Mouse (Mus musculus) liver, embryonic 12.5 days (tissue): ENCODE measurements at regions not wholly inside any gene's neighbourhood (a gene's known extent, or its start where the extent isn't known, plus 50 kb on each side); places are given as distances from the start of the nearest gene placed in this dataset.

Experiments used
- ATAC-seq: fragments of 200-750 bp; cut with Nextera tagmentation; 2 replicates; pipeline ENCODE4 v1.8.0; 2017; ENCODE audit warnings: moderate number of reproducible peaks, mild to moderate bottlenecking, moderate library complexity
- H3K27ac ChIP-seq: fragments of 300-500 bp; sonication (generic); 2 replicates; pipeline ENCODE4 v1.5.1; 2016; ENCODE audit warnings: mild to moderate bottlenecking
- H3K27me3 ChIP-seq: fragments of 300-500 bp; sonication (generic); replicated peaks from 2 replicates; pipeline ENCODE4 v1.6.1; 2016; ENCODE audit warnings: mild to moderate bottlenecking, moderate library complexity
- H3K36me3 ChIP-seq: fragments of 300-500 bp; sonication (generic); 2 replicates; pipeline ENCODE4 v1.6.1; 2016; ENCODE audit warnings: mild to moderate bottlenecking, moderate library complexity
- H3K4me1 ChIP-seq: fragments of 300-500 bp; sonication (generic); 2 replicates; pipeline ENCODE4 v1.6.1; 2016
- H3K4me2 ChIP-seq: fragments of 300-500 bp; sonication (generic); 2 replicates; pipeline ENCODE4 v1.6.1; 2016; ENCODE audit warnings: mild to moderate bottlenecking, moderate library complexity
- H3K4me3 ChIP-seq: fragments of 300-500 bp; sonication (generic); 2 replicates; pipeline ENCODE4 v1.5.1; 2016; ENCODE audit warnings: mild to moderate bottlenecking, moderate library complexity
- H3K9ac ChIP-seq: fragments of 300-500 bp; sonication (generic); 2 replicates; pipeline ENCODE4 v1.6.1; 2016; ENCODE audit warnings: mild to moderate bottlenecking, moderate library complexity
- H3K9me3 ChIP-seq: fragments of 300-500 bp; sonication (generic); replicated peaks from 2 replicates; pipeline ENCODE4 v1.6.1; 2016; ENCODE audit warnings: mild to moderate bottlenecking, moderate library complexity
- WGBS: fragments of 180-500 bp; shearing (Covaris S2); methylation state at CpG from one replicate; pipeline ENCODE4 v1.1.7; 2016; ENCODE audit not compliant: insufficient replicate concordance; 5-methylcytosine and 5-hydroxymethylcytosine counted together

- ATAC-seq: no peak
- H3K27me3 ChIP-seq: no peaks in the 10 kb centered on the region
- no peak overlapping the region for H3K4me3 ChIP-seq
- H3K4me1 ChIP-seq: no peaks in the 10 kb centered on the region
- H3K9me3 ChIP-seq: no peaks in the 10 kb centered on the region
- no peak overlapping the region for H3K27ac ChIP-seq
- no peak overlapping the region for H3K9ac ChIP-seq
- no peaks in the 10 kb centered on the region for H3K36me3 ChIP-seq
- WGBS: 66% methylated on average over 7 of the region's 7 CpGs
- H3K4me2 ChIP-seq: no peak overlapping the region
Observed at GRCm38 (mm10) chr10:46226837-46227402, 649.3 kb downstream of the Hace1 start.

- H3K4me3 ChIP-seq: no peak overlapping the region
Observed at GRCm38 (mm10) chr10:46229608-46230007, 652.0 kb downstream of the Hace1 start.

DNA sequence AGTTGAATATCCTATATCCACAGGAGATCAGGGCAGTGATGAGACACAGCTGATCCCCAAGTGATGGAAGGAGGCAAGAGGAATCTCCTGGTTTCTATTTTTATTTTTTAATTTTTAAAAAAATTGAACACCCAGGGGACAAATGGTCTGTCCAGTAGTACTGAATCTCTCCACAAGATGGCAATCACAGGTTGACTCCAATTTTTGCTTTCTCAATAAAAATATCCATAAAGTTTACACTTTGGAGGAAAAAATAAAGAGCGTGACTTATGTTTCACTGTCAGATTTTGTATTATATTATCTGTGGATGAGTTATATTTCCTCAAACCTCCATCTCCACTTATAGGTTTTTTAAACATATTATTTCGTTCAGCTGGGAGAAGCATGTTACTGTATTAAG lies 658.0 kb downstream of the Hace1 start:
- Histone ChIP-seq H3K9me3 (no peaks in the 10 kb centered on the region), H3K27me3 (no peaks in the 10 kb centered on the region), H3K9ac (no peak overlapping the region), H3K27ac (no peak overlapping the region), H3K4me2 (no peak overlapping the region), H3K36me3 (no peaks in the 10 kb centered on the region), H3K4me3 (no peak overlapping the region), H3K4me1 (no peaks in the 10 kb centered on the region)
- ATAC-seq: no peak
- 39% methylated on average over 2 of the region's 2 CpGs for WGBS

More at GRCm38 (mm10) chr10:46229608-46230007, 652.0 kb downstream of the Hace1 start:
- H3K4me1 ChIP-seq: no peaks in the 10 kb centered on the region
- ATAC-seq: no peak
- H3K9me3 ChIP-seq: no peaks in the 10 kb centered on the region
- no peak overlapping the region for H3K4me2 ChIP-seq
- H3K27me3 ChIP-seq: no peaks in the 10 kb centered on the region
- no peaks in the 10 kb centered on the region for H3K36me3 ChIP-seq
- WGBS: 43% methylated on average over 4 of the region's 4 CpGs
- H3K27ac ChIP-seq: no peak overlapping the region
- no peak overlapping the region for H3K9ac ChIP-seq

- H3K4me2 ChIP-seq: no peak overlapping the region
- no peak overlapping the region for H3K9ac ChIP-seq
- no peak for ATAC-seq
- no peak overlapping the region for H3K27ac ChIP-seq
- H3K27me3 ChIP-seq: no peaks in the 10 kb centered on the region
- H3K4me1 ChIP-seq: no peaks in the 10 kb centered on the region
- WGBS: 63% methylated on average over 1 of the region's 1 CpGs
- H3K9me3 ChIP-seq: no peaks in the 10 kb centered on the region
- H3K36me3 ChIP-seq: no peaks in the 10 kb centered on the region
- no peak overlapping the region for H3K4me3 ChIP-seq
Observed at GRCm38 (mm10) chr10:46255575-46255974, 677.9 kb downstream of the Hace1 start.

GRCm38 (mm10) chr10:46269710-46270109 lies 692.1 kb downstream of the Hace1 start:
- Histone ChIP-seq H3K4me1 (no peaks in the 10 kb centered on the region), H3K27ac (no peak overlapping the region), H3K9ac (no peak overlapping the region), H3K9me3 (no peaks in the 10 kb centered on the region), H3K36me3 (no peaks in the 10 kb centered on the region), H3K4me2 (no peak overlapping the region), H3K27me3 (no peaks in the 10 kb centered on the region), H3K4me3 (no peak overlapping the region)
- ATAC-seq: no peak
- 89% methylated on average over 1 of the region's 1 CpGs for WGBS

DNA sequence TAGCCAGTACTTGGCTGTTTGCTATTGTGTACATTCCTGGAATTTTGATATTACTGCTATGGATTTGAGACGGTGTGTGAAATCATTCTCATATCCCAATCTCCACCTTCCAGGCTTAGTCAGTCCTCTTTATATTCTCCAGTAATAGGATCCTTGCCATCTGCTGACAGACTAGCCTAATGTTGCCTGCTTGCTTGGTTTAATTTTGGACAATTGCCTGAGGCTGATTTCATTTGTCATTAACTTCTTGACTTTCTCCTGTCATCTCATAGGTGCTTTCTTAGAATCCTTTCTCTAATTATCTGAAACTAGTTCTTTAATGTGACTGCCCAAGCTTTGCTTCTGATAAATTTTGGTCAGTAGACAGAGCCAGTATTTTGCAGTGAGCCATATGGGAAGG lies 696.2 kb downstream of the Hace1 start:
- Histone ChIP-seq H3K9me3 (no peaks in the 10 kb centered on the region), H3K36me3 (no peaks in the 10 kb centered on the region), H3K4me1 (no peaks in the 10 kb centered on the region), H3K27ac (no peak overlapping the region), H3K27me3 (no peaks in the 10 kb centered on the region), H3K4me3 (no peak overlapping the region), H3K4me2 (no peak overlapping the region), H3K9ac (no peak overlapping the region)
- 81% methylated on average over 1 of the region's 1 CpGs for WGBS
- ATAC-seq: no peak

GRCm38 (mm10) chr10:46294290-46294689 lies 716.7 kb downstream of the Hace1 start:
- Histone ChIP-seq H3K9me3 (no peaks in the 10 kb centered on the region), H3K27me3 (no peaks in the 10 kb centered on the region)
- 56% methylated on average over 5 of the region's 5 CpGs for WGBS

GRCm38 (mm10) chr10:46298352-46298751 lies 720.7 kb downstream of the Hace1 start:
- no peak for ATAC-seq
- no peak overlapping the region for H3K9ac ChIP-seq
- H3K27ac ChIP-seq: no peak overlapping the region
- H3K27me3 ChIP-seq: no peaks in the 10 kb centered on the region
- H3K9me3 ChIP-seq: no peaks in the 10 kb centered on the region
- H3K36me3 ChIP-seq: no peaks in the 10 kb centered on the region
- no peak overlapping the region for H3K4me2 ChIP-seq
- 54% methylated on average over 5 of the region's 5 CpGs for WGBS
- H3K4me1 ChIP-seq: no peaks in the 10 kb centered on the region
- H3K4me3 ChIP-seq: no peak overlapping the region

More at GRCm38 (mm10) chr10:46294290-46294689, 716.7 kb downstream of the Hace1 start:
- Histone ChIP-seq H3K4me3 (no peak overlapping the region), H3K36me3 (no peaks in the 10 kb centered on the region), H3K4me2 (no peak overlapping the region), H3K4me1 (no peaks in the 10 kb centered on the region), H3K27ac (no peak overlapping the region), H3K9ac (no peak overlapping the region)
- no peak for ATAC-seq

DNA sequence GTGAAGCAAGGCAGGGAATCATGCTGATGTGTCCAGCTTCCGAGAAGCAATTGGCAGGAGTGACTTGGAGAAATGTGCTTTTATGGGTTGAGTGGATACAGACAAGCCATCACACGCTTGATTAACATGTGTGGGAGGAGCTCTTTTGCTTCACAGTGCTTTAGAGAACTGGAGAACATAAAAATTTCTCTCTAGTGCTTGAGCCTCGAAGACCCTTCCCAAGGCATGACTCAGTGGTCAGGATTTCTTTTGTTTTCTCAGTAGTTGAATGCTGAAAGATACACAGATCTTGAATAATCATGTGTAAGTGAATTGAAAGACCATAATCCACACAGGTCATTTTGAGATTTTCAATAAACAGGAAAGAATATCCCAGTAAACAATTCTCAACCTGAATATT lies 721.9 kb downstream of the Hace1 start:
- Histone ChIP-seq H3K9ac (no peak overlapping the region), H3K27me3 (no peaks in the 10 kb centered on the region), H3K4me1 (no peaks in the 10 kb centered on the region), H3K4me2 (no peak overlapping the region), H3K4me3 (no peak overlapping the region), H3K36me3 (no peaks in the 10 kb centered on the region), H3K9me3 (no peaks in the 10 kb centered on the region), H3K27ac (no peak overlapping the region)
- 45% methylated on average over 3 of the region's 3 CpGs for WGBS
- ATAC-seq: no peak

- Histone ChIP-seq H3K9ac (no peak overlapping the region), H3K36me3 (no peaks in the 10 kb centered on the region), H3K27ac (no peak overlapping the region), H3K4me2 (no peak overlapping the region), H3K4me1 (no peaks in the 10 kb centered on the region), H3K27me3 (no peaks in the 10 kb centered on the region), H3K4me3 (no peak overlapping the region), H3K9me3 (no peaks in the 10 kb centered on the region)
- WGBS: 76% methylated on average over 5 of the region's 5 CpGs
- ATAC-seq: peak; percentile 74
Observed at GRCm38 (mm10) chr10:46320328-46321038, 742.9 kb downstream of the Hace1 start.

DNA sequence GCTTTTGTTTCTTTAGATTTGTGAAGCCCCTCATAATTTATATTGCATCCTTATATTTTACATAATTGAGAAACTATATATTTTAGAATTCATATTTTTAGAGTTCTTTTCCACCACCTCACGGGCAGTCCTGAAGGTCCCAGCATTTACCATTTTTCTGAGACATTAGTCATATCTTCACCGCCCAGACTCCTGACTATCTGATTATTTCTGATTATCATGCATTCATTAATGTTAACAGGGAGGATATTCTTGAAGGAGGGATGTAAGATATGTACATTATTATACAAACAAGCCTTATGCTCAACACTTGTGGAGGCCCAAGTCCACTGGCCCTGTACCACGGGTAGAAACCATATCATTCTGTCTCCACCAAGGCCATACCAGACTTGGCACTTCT lies 743.4 kb downstream of the Hace1 start:
- 0 out of 2 replicates have a peak, but pooled peaks have one; percentile 44 for ATAC-seq
- no peaks in the 10 kb centered on the region for H3K36me3 ChIP-seq
- no peaks in the 10 kb centered on the region for H3K9me3 ChIP-seq
- 69% methylated on average over 3 of the region's 3 CpGs for whole genome bisulfite sequencing
- H3K4me1 ChIP-seq: no peaks in the 10 kb centered on the region
- no peak overlapping the region for H3K27ac ChIP-seq
- H3K4me2 ChIP-seq: no peak overlapping the region
- H3K27me3 ChIP-seq: no peaks in the 10 kb centered on the region
- H3K9ac ChIP-seq: no peak overlapping the region
- no peak overlapping the region for H3K4me3 ChIP-seq

GRCm38 (mm10) chr10:46329052-46329451 lies 751.4 kb downstream of the Hace1 start:
- Histone ChIP-seq H3K27me3 (no peaks in the 10 kb centered on the region), H3K9me3 (no peaks in the 10 kb centered on the region), H3K4me1 (no peaks in the 10 kb centered on the region), H3K4me3 (no peak overlapping the region), H3K27ac (no peak overlapping the region), H3K4me2 (no peak overlapping the region), H3K9ac (no peak overlapping the region), H3K36me3 (no peaks in the 10 kb centered on the region)
- no peak for ATAC-seq
- 56% methylated on average over 1 of the region's 1 CpGs for WGBS
